Mouse (Mus musculus) MEL (cell line): ENCODE data around the gene Fam49a. TPM values are rescaled to one million over a fixed set of nuclear protein-coding genes. Genes with fewer than 3 reads are reported as not detected.

Source experiments
- DNase-seq: peaks from one replicate; pipeline ENCODE4 v3.0.0; 2011; ENCODE audit warnings: low read depth, low spot score
- H3K27ac ChIP-seq: 2 replicates; pipeline ENCODE4 v1.5.1; 2012; ENCODE audit warnings: low read depth, mild to moderate bottlenecking, control low read depth, low read length, moderate library complexity; ENCODE audit not compliant: control insufficient read depth
- H3K27me3 ChIP-seq, 2 experiments: fragments of 150-350 bp in 1 of 2; sonication (generic) in 1 of 2; 2 replicates each; pipeline ENCODE4 v1.6.1; 2012; ENCODE audit warnings: low read length in 2 of 2, mild to moderate bottlenecking in 2 of 2, improper control_type of control experiment in 1 of 2, moderate library complexity in 1 of 2; ENCODE audit not compliant: insufficient read depth in 2 of 2, control insufficient read depth in 1 of 2
- H3K36me3 ChIP-seq, 2 experiments: 2 replicates each; pipeline ENCODE4 v1.6.1; 2012 to 2014; ENCODE audit warnings: low read length in 2 of 2, improper control_type of control experiment in 1 of 2, inconsistent platforms in 1 of 2, mild to moderate bottlenecking in 1 of 2; ENCODE audit not compliant: insufficient read depth in 2 of 2, control insufficient read depth in 1 of 2
- H3K4me1 ChIP-seq, 2 experiments: fragments of 150-350 bp in 1 of 2; sonication (generic) in 1 of 2; 2 replicates each; pipeline ENCODE4 v1.6.1; 2012; ENCODE audit warnings: low read length in 2 of 2, improper control_type of control experiment in 1 of 2, mild to moderate bottlenecking in 1 of 2; ENCODE audit not compliant: insufficient read depth in 2 of 2, control insufficient read depth in 1 of 2
- H3K4me3 ChIP-seq, 2 experiments: fragments of 150-350 bp in 1 of 2; sonication (generic) in 1 of 2; 2 replicates each; pipeline ENCODE4 v1.5.1; 2012; ENCODE audit warnings: low read depth in 2 of 2, low read length in 2 of 2, mild to moderate bottlenecking in 2 of 2, moderate library complexity in 2 of 2, control low read depth in 1 of 2, improper control_type of control experiment in 1 of 2; ENCODE audit not compliant: control insufficient read depth in 1 of 2, insufficient read depth in 1 of 2
- H3K79me2 ChIP-seq: 2 replicates; pipeline ENCODE4 v1.6.1; 2012; ENCODE audit warnings: mild to moderate bottlenecking, low read length, moderate library complexity; ENCODE audit not compliant: control insufficient read depth, poor library complexity, insufficient read depth
- H3K9ac ChIP-seq: 2 replicates; pipeline ENCODE4 v1.6.1; 2012; ENCODE audit warnings: low read depth, mild to moderate bottlenecking, control low read depth, low read length, moderate library complexity; ENCODE audit not compliant: control insufficient read depth, poor library complexity, severe bottlenecking
- H3K9me3 ChIP-seq: fragments of 150-350 bp; sonication (generic); replicated peaks from 2 replicates; pipeline ENCODE4 v1.6.1; 2012; ENCODE audit warnings: mild to moderate bottlenecking, low read length, improper control_type of control experiment, moderate library complexity; ENCODE audit not compliant: insufficient read depth
- CHD1 ChIP-seq: IDR thresholded peaks from 2 replicates; pipeline ENCODE4 v1.6.1; 2012; ENCODE audit warnings: low read depth, mild to moderate bottlenecking, inconsistent platforms, low read length, improper control_type of control experiment
- CHD2 ChIP-seq: IDR thresholded peaks from 2 replicates; pipeline ENCODE4 v1.6.1; 2011; ENCODE audit warnings: low read length, improper control_type of control experiment
- E2F4 ChIP-seq: IDR thresholded peaks from 2 replicates; pipeline ENCODE4 v1.6.1; 2011; ENCODE audit warnings: low read depth, low read length, improper control_type of control experiment, borderline replicate concordance
- ELF1 ChIP-seq: IDR thresholded peaks from 2 replicates; pipeline ENCODE4 v1.6.1; 2014; ENCODE audit warnings: low read depth, mild to moderate bottlenecking, inconsistent platforms, low read length, improper control_type of control experiment, moderate library complexity
- EP300 ChIP-seq, 2 experiments: IDR thresholded peaks; 2 replicates each; pipeline ENCODE4 v1.6.1; 2011; ENCODE audit warnings: improper control_type of control experiment in 2 of 2, low read length in 2 of 2, low read depth in 1 of 2, mild to moderate bottlenecking in 1 of 2
- GATA1 ChIP-seq: IDR thresholded peaks from 2 replicates; pipeline ENCODE4 v1.6.1; 2011; ENCODE audit warnings: low read depth, low read length, improper control_type of control experiment
- JUND ChIP-seq: IDR thresholded peaks from 2 replicates; pipeline ENCODE4 v1.6.1; 2011; ENCODE audit warnings: low read depth, mild to moderate bottlenecking, improper control_type of control experiment, low read length
- MAX ChIP-seq: IDR thresholded peaks from 2 replicates; pipeline ENCODE4 v1.6.1; 2011; ENCODE audit warnings: low read length, improper control_type of control experiment
- MAZ ChIP-seq: IDR thresholded peaks from 2 replicates; pipeline ENCODE4 v1.6.1; 2012; ENCODE audit warnings: low read depth, mild to moderate bottlenecking, inconsistent platforms, low read length, improper control_type of control experiment
- MXI1 ChIP-seq: IDR thresholded peaks from 2 replicates; pipeline ENCODE4 v1.6.1; 2011; ENCODE audit warnings: mild to moderate bottlenecking, low read depth, low read length, improper control_type of control experiment
- MYB ChIP-seq: IDR thresholded peaks from 2 replicates; pipeline ENCODE4 v1.6.1; 2011; ENCODE audit warnings: mild to moderate bottlenecking, low read depth, low read length, improper control_type of control experiment
- NRF1 ChIP-seq: IDR thresholded peaks from 2 replicates; pipeline ENCODE4 v1.6.1; 2014; ENCODE audit warnings: low read depth, mild to moderate bottlenecking, inconsistent platforms, low read length, improper control_type of control experiment, moderate library complexity; ENCODE audit not compliant: poor library complexity, insufficient read depth, severe bottlenecking
- RAD21 ChIP-seq: IDR thresholded peaks from 2 replicates; pipeline ENCODE4 v1.6.1; 2011; ENCODE audit warnings: mild to moderate bottlenecking, low read depth, low read length, improper control_type of control experiment
- SIN3A ChIP-seq: IDR thresholded peaks from 2 replicates; pipeline ENCODE4 v1.6.1; 2012; ENCODE audit warnings: low read length, improper control_type of control experiment, inconsistent platforms
- SMC3 ChIP-seq: IDR thresholded peaks from 2 replicates; pipeline ENCODE4 v1.6.1; 2011; ENCODE audit warnings: low read depth, low read length, improper control_type of control experiment
- TAL1 ChIP-seq: IDR thresholded peaks from 2 replicates; pipeline ENCODE4 v1.6.1; 2012; ENCODE audit warnings: mild to moderate bottlenecking, inconsistent platforms, low read length, moderate library complexity, mixed read lengths
- TBP ChIP-seq: IDR thresholded peaks from 2 replicates; pipeline ENCODE4 v1.8.0; 2011; ENCODE audit warnings: low read depth, low read length, improper control_type of control experiment
- TCF12 ChIP-seq: IDR thresholded peaks from 2 replicates; pipeline ENCODE4 v1.6.1; 2014; ENCODE audit warnings: low read depth, mild to moderate bottlenecking, inconsistent platforms, low read length, improper control_type of control experiment, moderate library complexity
- UBTF ChIP-seq: IDR thresholded peaks from 2 replicates; pipeline ENCODE4 v1.6.1; 2012; ENCODE audit warnings: low read depth, mild to moderate bottlenecking, inconsistent platforms, low read length, improper control_type of control experiment, moderate library complexity, borderline replicate concordance; ENCODE audit not compliant: insufficient read depth
- USF1 ChIP-seq: IDR thresholded peaks from 2 replicates; pipeline ENCODE4 v1.6.1; 2014; ENCODE audit warnings: low read depth, mild to moderate bottlenecking, inconsistent platforms, low read length, improper control_type of control experiment, moderate library complexity
- USF2 ChIP-seq, 2 experiments: IDR thresholded peaks; 2 replicates each; pipeline ENCODE4 v1.6.1; 2011 to 2012; ENCODE audit warnings: improper control_type of control experiment in 2 of 2, low read length in 2 of 2, borderline replicate concordance in 1 of 2, inconsistent platforms in 1 of 2, low read depth in 1 of 2, mild to moderate bottlenecking in 1 of 2; ENCODE audit not compliant: insufficient read depth in 1 of 2
- ZKSCAN1 ChIP-seq: IDR thresholded peaks from 2 replicates; pipeline ENCODE4 v1.6.1; 2012; ENCODE audit warnings: low read depth, mild to moderate bottlenecking, inconsistent platforms, low read length, improper control_type of control experiment, moderate library complexity
- polyA plus RNA-seq, 2 experiments: library from polyadenylated mRNA; stranded (reverse) in 1 of 2; unstranded in 1 of 2; fragments of >175 nt in 1 of 2; fragments of >200 nt in 1 of 2; gene quantifications; 2 replicates each; pipeline versions ENCODE4 v1.2.1 to v1.2.4; 2012; ENCODE audit warnings: low replicate concordance in 2 of 2, low read depth in 1 of 2; ENCODE audit not compliant: insufficient read length in 2 of 2, insufficient read depth in 1 of 2, missing spikeins in 1 of 2
- total RNA-seq: library from RNA; depleted of rRNA; stranded (reverse); fragments of 300-350 nt; gene quantifications from 2 replicates; pipeline ENCODE4 v1.2.3, GENCODE M21; 2012

The Fam49a gene
- total and polyA plus RNA-seq, 3 experiments, result 0.42 to 1.3 TPM; not detected in 1

DNA sequence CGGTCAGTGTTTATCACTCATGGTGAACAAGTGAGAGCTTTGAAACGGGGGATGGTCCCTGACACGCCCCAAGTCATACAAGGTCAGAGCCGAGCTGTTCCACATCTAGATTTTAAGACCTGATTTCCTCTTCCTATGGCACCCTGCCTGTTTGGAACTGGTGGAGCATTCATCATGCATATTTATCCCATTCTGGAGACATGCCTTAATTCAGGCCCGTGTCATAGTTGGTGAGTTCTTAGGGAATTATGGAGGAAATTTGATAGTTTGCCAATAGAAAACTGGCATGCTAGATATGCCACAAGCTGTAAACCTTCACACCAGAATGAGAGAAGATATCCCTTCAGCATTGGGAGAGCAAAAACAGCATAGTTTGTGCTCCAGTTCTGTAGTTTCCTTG is 8.4 kb upstream of the Fam49a start:
- Histone ChIP-seq H3K9me3 (no peaks in the 10 kb centered on the region), H3K27ac (no peak overlapping the region), H3K4me1 (no peaks in the 10 kb centered on the region), H3K27me3 (peaks cover 0 to 6% of the 10 kb centered on the region in 2 experiments; a peak in 3 of 4 replicates), H3K4me3 (no peak overlapping the region), H3K9ac (no peak overlapping the region), H3K36me3 (no peaks in the 10 kb centered on the region), H3K79me2 (no peaks in the 10 kb centered on the region)
- TF ChIP-seq ZKSCAN1 (no peak), TCF12 (no peak), MXI1 (no peak)
- DNase-seq, result no peak

- no peak overlapping the region for H3K9ac ChIP-seq
- H3K79me2 ChIP-seq, result no peaks in the 10 kb centered on the region
- H3K9me3 ChIP-seq, result no peaks in the 10 kb centered on the region
- no peaks in the 10 kb centered on the region for H3K36me3 ChIP-seq
- no peaks in the 10 kb centered on the region for H3K4me1 ChIP-seq
- no peak for DNase-seq
- peaks cover 0 to 6% of the 10 kb centered on the region in 2 experiments; a peak in 3 of 4 replicates for H3K27me3 ChIP-seq
- H3K4me3 ChIP-seq, result no peak overlapping the region
- no peak overlapping the region for H3K27ac ChIP-seq
- TF ChIP-seq JUND (no peak), CHD2 (no peak), TBP (no peak), RAD21 (no peak), EP300 (IDR thresholded peaks at IDR 0.05; ENCODE audit: low read depth in 1 of 2, low read length in 2 of 2) (no peak), CHD1 (no peak), MXI1 (no peak), MAX (no peak), TAL1 (no peak), TCF12 (no peak)
These were observed 7.8 kb upstream of the Fam49a start for GRCm38 (mm10) chr12:12254139-12254538.

DNA sequence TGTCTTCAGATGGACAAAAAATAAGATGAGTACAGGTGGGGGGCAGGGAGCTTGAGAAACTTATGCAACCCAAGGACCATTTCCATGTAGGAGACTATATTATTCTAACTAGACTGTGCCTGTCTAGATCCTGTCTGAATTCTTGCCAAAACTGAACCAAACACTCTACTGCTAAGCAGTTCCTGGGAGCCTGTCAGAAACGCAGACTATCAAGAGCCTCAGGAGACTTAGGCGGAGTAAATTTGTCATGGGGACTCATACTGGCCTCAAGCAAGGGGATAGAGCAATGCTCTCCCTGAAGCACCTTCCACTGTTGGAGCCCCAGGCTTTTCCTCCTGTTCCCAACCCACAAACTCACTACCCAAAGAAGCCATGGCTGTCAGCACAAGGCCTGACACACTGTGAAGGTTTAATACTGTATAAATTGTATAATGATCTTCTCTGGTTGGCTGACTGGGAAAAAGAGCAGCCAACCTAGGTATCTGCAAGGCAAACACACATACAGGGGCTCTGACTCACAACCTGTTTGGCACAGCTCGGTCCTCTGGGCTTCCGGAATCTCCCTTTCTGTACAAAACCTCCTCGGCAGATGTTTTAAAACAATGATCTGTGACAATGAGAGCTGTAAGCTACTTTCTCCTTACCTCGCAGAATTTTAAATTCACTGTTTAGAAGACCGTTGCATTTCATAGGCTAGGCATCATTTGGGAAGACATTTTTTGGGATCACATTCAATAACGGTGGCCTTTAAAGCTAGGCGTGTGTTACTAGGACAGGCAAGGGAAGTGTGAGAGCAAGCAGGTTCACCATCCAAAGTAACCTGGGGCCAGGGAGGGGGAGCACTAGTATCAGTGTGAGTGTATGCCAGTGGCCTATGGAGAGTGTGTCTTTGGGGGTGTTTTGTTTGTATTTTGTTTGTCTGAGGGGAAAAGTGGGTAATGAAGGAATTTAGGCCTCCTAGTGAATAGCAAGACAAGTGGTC is 669 bp upstream of the Fam49a start:
- DNase-seq, result no peak
- TF ChIP-seq USF2 (IDR thresholded peaks at IDR 0.05; ENCODE audit: borderline replicate concordance in 1 of 2, insufficient read depth in 1 of 2, low read depth in 1 of 2, low read length in 2 of 2) (no peak), E2F4 (no peak), UBTF (no peak), USF1 (no peak), RAD21 (no peak), MXI1 (no peak), MAZ (no peak), SMC3 (no peak), GATA1 (no peak), EP300 (IDR thresholded peaks at IDR 0.05; ENCODE audit: low read depth in 1 of 2, low read length in 2 of 2) (no peak), MYB (no peak), ELF1 (no peak), SIN3A (no peak), NRF1 (no peak)
- no peak overlapping the region for H3K4me3 ChIP-seq

More for the DNA sequence above, 669 bp upstream of the Fam49a start:
- Histone ChIP-seq H3K27me3 (peaks cover 0 to 3% of the 10 kb centered on the region in 2 experiments; a peak in 1 of 4 replicates), H3K27ac (no peak overlapping the region), H3K9ac (no peak overlapping the region), H3K79me2 (no peaks in the 10 kb centered on the region), H3K9me3 (no peaks in the 10 kb centered on the region), H3K36me3 (peaks cover 0 to 7% of the 10 kb centered on the region in 2 experiments; a peak in 1 of 4 replicates), H3K4me1 (peaks cover 2 to 22% of the 10 kb centered on the region in 2 experiments; a peak in 3 of 4 replicates)
